Mouse (Mus musculus) MEL (cell line): ENCODE data around the gene Tarbp2. TPM values are rescaled to one million over a fixed set of nuclear protein-coding genes. Genes with fewer than 3 reads are reported as not detected.

ENCODE experiments used
- DNase-seq: peaks from one replicate; pipeline ENCODE4 v3.0.0; 2011; ENCODE audit warnings: low read depth, low spot score
- H3K27ac ChIP-seq: 2 replicates; pipeline ENCODE4 v1.5.1; 2012; ENCODE audit warnings: low read depth, mild to moderate bottlenecking, control low read depth, low read length, moderate library complexity; ENCODE audit not compliant: control insufficient read depth
- H3K27me3 ChIP-seq, 2 experiments: fragments of 150-350 bp in 1 of 2; sonication (generic) in 1 of 2; 2 replicates each; pipeline ENCODE4 v1.6.1; 2012; ENCODE audit warnings: low read length in 2 of 2, mild to moderate bottlenecking in 2 of 2, improper control_type of control experiment in 1 of 2, moderate library complexity in 1 of 2; ENCODE audit not compliant: insufficient read depth in 2 of 2, control insufficient read depth in 1 of 2
- H3K36me3 ChIP-seq, 2 experiments: 2 replicates each; pipeline ENCODE4 v1.6.1; 2012 to 2014; ENCODE audit warnings: low read length in 2 of 2, improper control_type of control experiment in 1 of 2, inconsistent platforms in 1 of 2, mild to moderate bottlenecking in 1 of 2; ENCODE audit not compliant: insufficient read depth in 2 of 2, control insufficient read depth in 1 of 2
- H3K4me1 ChIP-seq, 2 experiments: fragments of 150-350 bp in 1 of 2; sonication (generic) in 1 of 2; 2 replicates each; pipeline ENCODE4 v1.6.1; 2012; ENCODE audit warnings: low read length in 2 of 2, improper control_type of control experiment in 1 of 2, mild to moderate bottlenecking in 1 of 2; ENCODE audit not compliant: insufficient read depth in 2 of 2, control insufficient read depth in 1 of 2
- H3K4me3 ChIP-seq, 2 experiments: fragments of 150-350 bp in 1 of 2; sonication (generic) in 1 of 2; 2 replicates each; pipeline ENCODE4 v1.5.1; 2012; ENCODE audit warnings: low read depth in 2 of 2, low read length in 2 of 2, mild to moderate bottlenecking in 2 of 2, moderate library complexity in 2 of 2, control low read depth in 1 of 2, improper control_type of control experiment in 1 of 2; ENCODE audit not compliant: control insufficient read depth in 1 of 2, insufficient read depth in 1 of 2
- H3K79me2 ChIP-seq: 2 replicates; pipeline ENCODE4 v1.6.1; 2012; ENCODE audit warnings: mild to moderate bottlenecking, low read length, moderate library complexity; ENCODE audit not compliant: control insufficient read depth, poor library complexity, insufficient read depth
- H3K9ac ChIP-seq: 2 replicates; pipeline ENCODE4 v1.6.1; 2012; ENCODE audit warnings: low read depth, mild to moderate bottlenecking, control low read depth, low read length, moderate library complexity; ENCODE audit not compliant: control insufficient read depth, poor library complexity, severe bottlenecking
- H3K9me3 ChIP-seq: fragments of 150-350 bp; sonication (generic); replicated peaks from 2 replicates; pipeline ENCODE4 v1.6.1; 2012; ENCODE audit warnings: mild to moderate bottlenecking, low read length, improper control_type of control experiment, moderate library complexity; ENCODE audit not compliant: insufficient read depth
- BHLHE40 ChIP-seq: IDR thresholded peaks from 2 replicates; pipeline ENCODE4 v1.6.1; 2012; ENCODE audit warnings: low read depth, mild to moderate bottlenecking, inconsistent platforms, low read length, improper control_type of control experiment, borderline replicate concordance
- CHD2 ChIP-seq: IDR thresholded peaks from 2 replicates; pipeline ENCODE4 v1.6.1; 2011; ENCODE audit warnings: low read length, improper control_type of control experiment
- CTCF ChIP-seq, 3 experiments: IDR thresholded peaks in 2 of 3; conservative IDR thresholded peaks in 1 of 3; 2 replicates each; pipeline ENCODE4 v1.5.1; 2011 to 2012; ENCODE audit warnings: low read length in 3 of 3, low read depth in 2 of 3, mild to moderate bottlenecking in 2 of 3, improper control_type of control experiment in 1 of 3, inconsistent platforms in 1 of 3, mixed read lengths in 1 of 3, moderate library complexity in 1 of 3; ENCODE audit not compliant: control insufficient read depth in 1 of 3, insufficient read depth in 1 of 3, poor library complexity in 1 of 3, severe bottlenecking in 1 of 3
- E2F4 ChIP-seq: IDR thresholded peaks from 2 replicates; pipeline ENCODE4 v1.6.1; 2011; ENCODE audit warnings: low read depth, low read length, improper control_type of control experiment, borderline replicate concordance
- ELF1 ChIP-seq: IDR thresholded peaks from 2 replicates; pipeline ENCODE4 v1.6.1; 2014; ENCODE audit warnings: low read depth, mild to moderate bottlenecking, inconsistent platforms, low read length, improper control_type of control experiment, moderate library complexity
- EP300 ChIP-seq, 2 experiments: IDR thresholded peaks; 2 replicates each; pipeline ENCODE4 v1.6.1; 2011; ENCODE audit warnings: improper control_type of control experiment in 2 of 2, low read length in 2 of 2, low read depth in 1 of 2, mild to moderate bottlenecking in 1 of 2
- ETS1 ChIP-seq: IDR thresholded peaks from 2 replicates; pipeline ENCODE4 v1.6.1; 2012; ENCODE audit warnings: low read depth, mild to moderate bottlenecking, inconsistent platforms, low read length, improper control_type of control experiment, moderate library complexity
- GATA1 ChIP-seq: IDR thresholded peaks from 2 replicates; pipeline ENCODE4 v1.6.1; 2011; ENCODE audit warnings: low read depth, low read length, improper control_type of control experiment
- HCFC1 ChIP-seq: IDR thresholded peaks from 2 replicates; pipeline ENCODE4 v1.6.1; 2012; ENCODE audit warnings: low read depth, mild to moderate bottlenecking, inconsistent platforms, low read length, improper control_type of control experiment, moderate library complexity
- KAT2A ChIP-seq: conservative IDR thresholded peaks from 2 replicates; pipeline ENCODE4 v1.6.1; 2012; ENCODE audit warnings: low read depth, low read length, improper control_type of control experiment, inconsistent platforms
- MAFK ChIP-seq: IDR thresholded peaks from 2 replicates; pipeline ENCODE4 v1.6.1; 2011; ENCODE audit warnings: low read depth, mild to moderate bottlenecking, low read length, improper control_type of control experiment, borderline replicate concordance
- MAX ChIP-seq: IDR thresholded peaks from 2 replicates; pipeline ENCODE4 v1.6.1; 2011; ENCODE audit warnings: low read length, improper control_type of control experiment
- MAZ ChIP-seq: IDR thresholded peaks from 2 replicates; pipeline ENCODE4 v1.6.1; 2012; ENCODE audit warnings: low read depth, mild to moderate bottlenecking, inconsistent platforms, low read length, improper control_type of control experiment
- MEF2A ChIP-seq: IDR thresholded peaks from 2 replicates; pipeline ENCODE4 v1.6.1; 2014; ENCODE audit warnings: low read depth, mild to moderate bottlenecking, inconsistent platforms, low read length, improper control_type of control experiment; ENCODE audit not compliant: poor library complexity, insufficient replicate concordance, severe bottlenecking; ENCODE audit errors: extremely low read depth
- MXI1 ChIP-seq: IDR thresholded peaks from 2 replicates; pipeline ENCODE4 v1.6.1; 2011; ENCODE audit warnings: mild to moderate bottlenecking, low read depth, low read length, improper control_type of control experiment
- MYB ChIP-seq: IDR thresholded peaks from 2 replicates; pipeline ENCODE4 v1.6.1; 2011; ENCODE audit warnings: mild to moderate bottlenecking, low read depth, low read length, improper control_type of control experiment
- MYC ChIP-seq: IDR thresholded peaks from 2 replicates; pipeline ENCODE4 v1.6.1; 2011; ENCODE audit warnings: low read depth, mild to moderate bottlenecking, low read length, improper control_type of control experiment, moderate library complexity
- NELFE ChIP-seq: IDR thresholded peaks from 2 replicates; pipeline ENCODE4 v1.6.1; 2011; ENCODE audit warnings: low read depth, low read length, improper control_type of control experiment
- POLR2A ChIP-seq, 2 experiments: IDR thresholded peaks; 2 replicates each; pipeline ENCODE4 v1.6.1; 2011 to 2012; ENCODE audit warnings: low read length in 2 of 2, mild to moderate bottlenecking in 2 of 2, control low read depth in 1 of 2, improper control_type of control experiment in 1 of 2, low read depth in 1 of 2, moderate library complexity in 1 of 2; ENCODE audit not compliant: control insufficient read depth in 1 of 2, insufficient read depth in 1 of 2, poor library complexity in 1 of 2
- POLR2AphosphoS2 ChIP-seq: IDR thresholded peaks from 2 replicates; pipeline ENCODE4 v1.6.1; 2011; ENCODE audit warnings: low read length, improper control_type of control experiment
- RAD21 ChIP-seq: IDR thresholded peaks from 2 replicates; pipeline ENCODE4 v1.6.1; 2011; ENCODE audit warnings: mild to moderate bottlenecking, low read depth, low read length, improper control_type of control experiment
- RCOR1 ChIP-seq: IDR thresholded peaks from 2 replicates; pipeline ENCODE4 v1.6.1; 2012; ENCODE audit warnings: low read depth, mild to moderate bottlenecking, inconsistent platforms, low read length, improper control_type of control experiment
- SIN3A ChIP-seq: IDR thresholded peaks from 2 replicates; pipeline ENCODE4 v1.6.1; 2012; ENCODE audit warnings: low read length, improper control_type of control experiment, inconsistent platforms
- SMC3 ChIP-seq: IDR thresholded peaks from 2 replicates; pipeline ENCODE4 v1.6.1; 2011; ENCODE audit warnings: low read depth, low read length, improper control_type of control experiment
- TAL1 ChIP-seq: IDR thresholded peaks from 2 replicates; pipeline ENCODE4 v1.6.1; 2012; ENCODE audit warnings: mild to moderate bottlenecking, inconsistent platforms, low read length, moderate library complexity, mixed read lengths
- TBP ChIP-seq: IDR thresholded peaks from 2 replicates; pipeline ENCODE4 v1.8.0; 2011; ENCODE audit warnings: low read depth, low read length, improper control_type of control experiment
- TCF12 ChIP-seq: IDR thresholded peaks from 2 replicates; pipeline ENCODE4 v1.6.1; 2014; ENCODE audit warnings: low read depth, mild to moderate bottlenecking, inconsistent platforms, low read length, improper control_type of control experiment, moderate library complexity
- USF1 ChIP-seq: IDR thresholded peaks from 2 replicates; pipeline ENCODE4 v1.6.1; 2014; ENCODE audit warnings: low read depth, mild to moderate bottlenecking, inconsistent platforms, low read length, improper control_type of control experiment, moderate library complexity
- USF2 ChIP-seq, 2 experiments: IDR thresholded peaks; 2 replicates each; pipeline ENCODE4 v1.6.1; 2011 to 2012; ENCODE audit warnings: improper control_type of control experiment in 2 of 2, low read length in 2 of 2, borderline replicate concordance in 1 of 2, inconsistent platforms in 1 of 2, low read depth in 1 of 2, mild to moderate bottlenecking in 1 of 2; ENCODE audit not compliant: insufficient read depth in 1 of 2
- ZNF384 ChIP-seq: IDR thresholded peaks from 2 replicates; pipeline ENCODE4 v1.6.1; 2012; ENCODE audit warnings: low read depth, mild to moderate bottlenecking, inconsistent platforms, low read length, improper control_type of control experiment
- polyA plus RNA-seq, 2 experiments: library from polyadenylated mRNA; stranded (reverse) in 1 of 2; unstranded in 1 of 2; fragments of >175 nt in 1 of 2; fragments of >200 nt in 1 of 2; gene quantifications; 2 replicates each; pipeline versions ENCODE4 v1.2.1 to v1.2.4; 2012; ENCODE audit warnings: low replicate concordance in 2 of 2, low read depth in 1 of 2; ENCODE audit not compliant: insufficient read length in 2 of 2, insufficient read depth in 1 of 2, missing spikeins in 1 of 2
- total RNA-seq: library from RNA; depleted of rRNA; stranded (reverse); fragments of 300-350 nt; gene quantifications from 2 replicates; pipeline ENCODE4 v1.2.3, GENCODE M21; 2012

The Tarbp2 gene
- total and polyA plus RNA-seq, 3 experiments = 155 to 182 TPM; not detected in 1

- DNase-seq = no peak
- no peaks in the 10 kb centered on the region for H3K27me3 ChIP-seq
- no peak overlapping the region for H3K27ac ChIP-seq
- H3K4me1 ChIP-seq = peaks cover 7 to 24% of the 10 kb centered on the region in 2 experiments
- TF ChIP-seq POLR2AphosphoS2 (0 out of 2 replicates have a peak, but pooled peaks have one; percentile 23), TAL1 (no peak)
- no peaks in the 10 kb centered on the region for H3K79me2 ChIP-seq
- H3K36me3 ChIP-seq = peaks cover 0 to 12% of the 10 kb centered on the region in 2 experiments; a peak in 2 of 4 replicates
- H3K4me3 ChIP-seq = peak overlapping the region; percentile 38 to 57
- peak overlapping the region; percentile 50 for H3K9ac ChIP-seq
- H3K9me3 ChIP-seq = no peaks in the 10 kb centered on the region
Observed at GRCm38 (mm10) chr15:102510110-102510509, 7.9 kb upstream of the Tarbp2 start.

- Histone ChIP-seq H3K27me3 (no peaks in the 10 kb centered on the region), H3K9me3 (no peaks in the 10 kb centered on the region), H3K79me2 (no peaks in the 10 kb centered on the region), H3K4me3 (peak overlapping the region; percentile 48 to 57), H3K36me3 (peaks cover 0 to 8% of the 10 kb centered on the region in 2 experiments; a peak in 2 of 4 replicates), H3K9ac (peak overlapping the region; percentile 50), H3K27ac (no peak overlapping the region), H3K4me1 (peaks cover 5 to 19% of the 10 kb centered on the region in 2 experiments)
- DNase-seq = peak; percentile 86
- TF ChIP-seq KAT2A (no peak), MYB (no peak), MEF2A (no peak), TBP (peak; percentile 42; the same call in 1 of the 2 replicates), CTCF (IDR thresholded peaks at IDR 0.05 in 2 of 3, conservative IDR thresholded peaks at IDR 0.05 in 1 of 3; ENCODE audit: control insufficient read depth in 1 of 3, insufficient read depth in 1 of 3, low read depth in 2 of 3, low read length in 3 of 3, poor library complexity in 1 of 3, severe bottlenecking in 1 of 3) (no peak), POLR2A (IDR thresholded peaks at IDR 0.05; ENCODE audit: control insufficient read depth in 1 of 2, insufficient read depth in 1 of 2, low read depth in 1 of 2, low read length in 2 of 2, poor library complexity in 1 of 2) (peak in 1 of 2 experiments; percentile 39; a peak in 1 of 4 replicates), ZNF384 (no peak), ETS1 (peak; percentile 30; the same call in 1 of the 2 replicates), GATA1 (0 out of 2 replicates have a peak, but pooled peaks have one; percentile 13), HCFC1 (peak; percentile 32), EP300 (IDR thresholded peaks at IDR 0.05; ENCODE audit: low read depth in 1 of 2, low read length in 2 of 2) (no peak), RAD21 (no peak), MXI1 (peak; percentile 49; the same call in 1 of the 2 replicates), RCOR1 (no peak), POLR2AphosphoS2 (no peak), SIN3A (peak; percentile 79), SMC3 (no peak), USF1 (peak; percentile 97), BHLHE40 (peak; percentile 90), MAFK (no peak), TCF12 (no peak), MAX (peak; percentile 72), MYC (no peak), CHD2 (no peak; the same call in 1 of the 2 replicates), NELFE (0 out of 2 replicates have a peak, but pooled peaks have one; percentile 22), MAZ (peak; percentile 52; the same call in 1 of the 2 replicates), USF2 (IDR thresholded peaks at IDR 0.05; ENCODE audit: borderline replicate concordance in 1 of 2, insufficient read depth in 1 of 2, low read depth in 1 of 2, low read length in 2 of 2) (peak; percentile 60 to 83), ELF1 (0 out of 2 replicates have a peak, but pooled peaks have one; percentile 26), E2F4 (no peak)
Observed at GRCm38 (mm10) chr15:102510590-102511284, 7.3 kb upstream of the Tarbp2 start.
